Mouse (Mus musculus) embryo, embryonic 10 days (tissue): ENCODE measurements around the gene Hip1.

ENCODE experiments used
- DNase-seq: peaks from one replicate; pipeline ENCODE4 v3.0.0-alpha.2; 2015; ENCODE audit warnings: low spot score

Gene Hip1

GRCm38 (mm10) chr5:135544865-135545797 is at the start of gene Hip1:
Hip1 (minus strand) TSS chr5:135545120.
- DNase-seq, result peak; percentile 98

GRCm38 (mm10) chr5:135589996-135590784 is 45.3 kb upstream of the Hip1 start:
- DNase-seq, result no peak

- DNase-seq, result no peak
Measured at GRCm38 (mm10) chr5:135587764-135588163, 42.8 kb upstream of the Hip1 start.

- DNase-seq, result no peak
Measured at GRCm38 (mm10) chr5:135585691-135586090, 40.8 kb upstream of the Hip1 start.

- DNase-seq, result no peak
Measured at GRCm38 (mm10) chr5:135582330-135582729, 37.4 kb upstream of the Hip1 start.

- no peak for DNase-seq
Measured at GRCm38 (mm10) chr5:135579331-135579751, 34.4 kb upstream of the Hip1 start.

- DNase-seq, result no peak
Measured at GRCm38 (mm10) chr5:135576055-135576454, 31.1 kb upstream of the Hip1 start.

GRCm38 (mm10) chr5:135573006-135573405 is 28.1 kb upstream of the Hip1 start, which contains the start of gene Ccl24:
Ccl24 (minus strand) TSS chr5:135573049.
- no peak for DNase-seq

GRCm38 (mm10) chr5:135568698-135569097 is 23.8 kb upstream of the Hip1 start:
- DNase-seq, result no peak

GRCm38 (mm10) chr5:135567556-135568265 is 22.8 kb upstream of the Hip1 start:
- DNase-seq, result no peak

GRCm38 (mm10) chr5:135563469-135563868 is 18.5 kb upstream of the Hip1 start, which contains the start of gene Ccl26:
Ccl26 (minus strand) TSS chr5:135563569.
- no peak for DNase-seq

GRCm38 (mm10) chr5:135557671-135558070 is 12.8 kb upstream of the Hip1 start:
- DNase-seq, result no peak

GRCm38 (mm10) chr5:135557051-135557450 is 12.1 kb upstream of the Hip1 start:
- DNase-seq, result peak; percentile 32

GRCm38 (mm10) chr5:135556259-135556658 is 11.3 kb upstream of the Hip1 start:
- DNase-seq, result no peak

- DNase-seq, result no peak
Measured at GRCm38 (mm10) chr5:135551591-135551990, 6.7 kb upstream of the Hip1 start.

GRCm38 (mm10) chr5:135550910-135551309 is 6.0 kb upstream of the Hip1 start:
- peak; percentile 50 for DNase-seq

- DNase-seq, result no peak
Measured at GRCm38 (mm10) chr5:135547990-135548389, 3.1 kb upstream of the Hip1 start.

GRCm38 (mm10) chr5:135544032-135544558 is 825 bp downstream of the Hip1 start:
- no peak for DNase-seq

GRCm38 (mm10) chr5:135537794-135538214 is 7.1 kb downstream of the Hip1 start:
- DNase-seq, result no peak

- DNase-seq, result no peak
Measured at GRCm38 (mm10) chr5:135537326-135537725, 7.6 kb downstream of the Hip1 start.

- DNase-seq, result no peak
Measured at GRCm38 (mm10) chr5:135535867-135536266, 9.1 kb downstream of the Hip1 start.

- DNase-seq, result no peak
Measured at GRCm38 (mm10) chr5:135533431-135533830, 11.5 kb downstream of the Hip1 start.
